Mouse (Mus musculus) 416B (cell line): ENCODE measurements around the gene Gpn1.

Experiments
- DNase-seq: peaks from one replicate; pipeline ENCODE4 v3.0.0; 2011; ENCODE audit warnings: low read depth

Gene Gpn1

GRCm38 (mm10) chr5:31559401-31559800, 64.9 kb downstream of the Gpn1 start:
- no peak for DNase-seq

GRCm38 (mm10) chr5:31560352-31560751, 65.8 kb downstream of the Gpn1 start:
- no peak for DNase-seq

- DNase-seq, result no peak
Observed at GRCm38 (mm10) chr5:31562036-31562666, 67.6 kb downstream of the Gpn1 start.
